Mouse (Mus musculus): Measurements from ENCODE around the gene Gpat2.
A peak's percentile ranks its signal among the peaks of the same experiment; 100 is the strongest.

The Gpat2 gene

GRCm38 (mm10) chr2:127444055-127444789 lies 19.2 kb downstream of the Gpat2 start, which contains the start of gene Fahd2a:
Gene Fahd2a (minus strand): TSS chr2:127444565.
- DNase-seq (ENCODE audit: low spot score), result peak; percentile 82

DNA sequence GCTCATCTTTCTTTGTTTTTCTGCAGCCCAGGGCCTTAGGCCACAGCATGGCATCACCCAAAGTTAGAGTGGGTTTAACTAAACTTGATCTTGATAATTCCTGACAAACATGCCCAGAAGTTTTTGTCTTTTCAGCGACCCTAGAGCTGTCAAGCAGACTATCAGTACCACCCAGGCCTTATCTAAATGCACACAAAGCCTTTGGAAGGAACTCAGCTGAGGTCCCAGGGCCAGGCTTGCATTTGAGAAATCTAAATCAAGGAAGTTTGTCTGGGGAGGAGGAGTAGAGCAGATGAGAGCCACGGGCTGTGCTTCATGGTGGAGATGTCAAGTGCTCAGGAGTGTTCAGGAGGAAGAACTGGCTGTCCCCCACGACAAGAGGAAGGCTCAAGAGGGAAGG lies 21.8 kb downstream of the Gpat2 start:
- DNase-seq (ENCODE audit: low spot score), result no peak

- no peak for DNase-seq (ENCODE audit: low spot score)
Observed at GRCm38 (mm10) chr2:127449691-127450090, 24.7 kb downstream of the Gpat2 start.

DNA sequence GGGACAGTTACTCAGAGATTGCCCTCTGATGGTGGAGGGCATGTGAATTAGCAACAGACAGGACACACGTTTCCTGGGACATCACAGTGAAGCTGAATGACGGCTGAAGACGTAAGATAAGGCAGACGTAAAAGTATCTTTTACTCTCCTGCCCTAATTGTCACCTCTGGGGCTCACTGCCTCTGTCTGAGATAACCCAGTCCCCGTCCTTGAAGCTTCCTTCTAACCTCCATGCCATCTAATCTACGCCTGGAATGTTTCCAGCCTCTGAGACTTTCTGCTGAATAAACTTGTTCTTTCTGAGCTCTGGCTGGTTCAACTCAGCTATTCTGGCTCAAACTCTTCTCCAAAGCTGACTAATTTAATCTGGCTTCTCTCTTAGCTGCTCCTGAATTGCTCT lies 26.7 kb downstream of the Gpat2 start:
- DNase-seq (ENCODE audit: low spot score), result no peak

DNA sequence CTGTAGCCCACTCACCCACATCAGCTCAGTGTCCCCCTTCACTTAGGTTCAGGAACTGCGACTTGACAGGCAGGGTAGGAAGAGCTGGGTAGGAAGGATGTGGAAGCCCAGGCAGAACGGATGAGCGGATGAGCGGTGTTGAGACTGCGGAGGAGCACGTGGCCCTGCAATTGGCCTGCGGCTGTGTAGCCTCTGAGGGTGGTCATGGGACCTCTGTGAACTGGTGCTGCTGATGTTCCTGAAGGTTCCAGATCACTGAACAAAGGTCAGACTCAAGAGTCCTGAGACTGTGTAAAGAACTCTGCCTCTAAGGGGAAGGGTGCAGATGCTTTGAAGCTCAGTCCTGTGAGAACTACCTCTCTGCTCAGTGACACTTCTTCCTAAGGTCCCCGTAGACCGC lies 28.1 kb downstream of the Gpat2 start:
- DNase-seq (ENCODE audit: low spot score), result no peak

DNA sequence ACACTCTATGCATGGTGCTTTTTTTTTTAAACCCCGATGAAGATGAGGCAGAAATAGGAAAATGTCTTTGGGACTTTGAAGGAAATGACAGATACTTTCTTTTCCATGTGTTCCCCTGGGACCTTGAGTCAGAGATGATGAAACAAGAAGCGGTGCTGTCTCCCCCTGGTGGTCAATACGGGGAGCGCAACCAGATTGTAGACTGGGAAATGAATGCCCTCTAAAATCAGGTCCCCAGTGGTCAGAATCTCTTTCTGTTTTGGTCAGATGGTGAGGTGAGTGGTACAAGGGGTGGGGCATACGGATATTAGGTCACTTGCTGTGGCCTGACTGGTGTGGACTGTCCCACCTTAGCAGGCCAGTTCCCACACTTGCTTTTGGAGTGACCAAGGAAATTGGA lies 28.8 kb downstream of the Gpat2 start:
- peak; percentile 44 for DNase-seq (ENCODE audit: low spot score)

DNA sequence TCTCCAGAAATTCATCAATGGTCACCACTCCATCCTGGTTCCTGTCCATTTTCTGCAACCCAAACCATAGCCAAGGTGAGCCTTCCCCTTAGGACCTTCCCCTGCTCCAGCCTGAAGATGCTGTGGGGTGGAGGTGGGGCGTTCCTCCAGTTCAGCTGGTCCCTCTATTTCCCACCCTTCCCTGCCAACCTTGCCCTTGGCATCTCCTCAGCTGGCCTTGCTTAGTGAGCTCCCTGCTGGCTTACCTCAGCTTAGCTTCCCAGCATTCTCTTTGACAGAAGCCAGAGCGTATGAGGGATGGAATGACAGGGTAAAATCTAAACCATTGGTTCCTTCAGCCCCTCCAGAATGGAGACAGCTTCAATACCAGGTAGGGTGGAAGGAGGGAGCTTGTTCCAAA lies 34.3 kb downstream of the Gpat2 start:
- no peak for DNase-seq (ENCODE audit: low spot score)

- DNase-seq (ENCODE audit: low spot score), result no peak
Observed at GRCm38 (mm10) chr2:127461351-127461750, 36.4 kb downstream of the Gpat2 start.

- DNase-seq (ENCODE audit: low spot score), result no peak
Observed at GRCm38 (mm10) chr2:127462314-127462713, 37.3 kb downstream of the Gpat2 start.

DNA sequence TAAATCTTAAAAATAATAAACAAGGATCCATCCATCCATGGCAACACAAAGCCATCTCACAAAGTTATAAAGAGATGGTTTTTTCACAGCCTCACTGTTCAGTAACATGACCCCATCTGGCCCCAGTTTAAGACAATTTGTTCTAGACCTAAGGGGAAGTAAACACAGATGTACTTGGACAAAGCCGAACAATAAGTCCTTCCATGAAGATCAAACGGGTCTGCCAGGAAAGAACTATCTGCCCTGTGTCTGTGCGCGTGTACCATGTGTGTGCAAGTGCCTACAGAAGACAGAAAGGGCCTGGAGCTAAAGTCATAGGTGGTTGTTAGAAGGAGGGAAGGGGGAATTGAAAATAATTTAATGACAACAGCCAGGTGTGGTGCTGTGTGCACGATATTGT lies 45.2 kb downstream of the Gpat2 start:
- DNase-seq (ENCODE audit: low spot score), result no peak

DNA sequence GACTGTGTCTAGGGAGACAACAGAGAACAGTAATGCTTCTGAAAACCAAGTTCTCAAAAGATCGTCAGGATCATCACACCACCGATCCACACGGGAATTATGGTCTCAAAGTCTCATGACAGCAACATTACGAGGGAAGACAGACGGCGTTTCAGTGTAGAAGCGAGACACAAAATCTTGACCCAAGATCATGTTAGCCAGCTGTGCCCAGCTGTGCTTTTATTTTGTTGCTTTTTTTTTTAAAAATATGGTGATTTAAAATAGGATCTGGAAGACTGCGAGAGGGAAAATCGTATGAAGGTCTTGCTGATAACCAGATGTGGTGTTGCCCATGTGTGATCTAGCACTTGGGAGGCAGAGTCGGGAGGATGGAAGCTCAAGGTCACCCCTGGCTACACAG lies 45.7 kb downstream of the Gpat2 start:
- no peak for DNase-seq (ENCODE audit: low spot score)

DNA sequence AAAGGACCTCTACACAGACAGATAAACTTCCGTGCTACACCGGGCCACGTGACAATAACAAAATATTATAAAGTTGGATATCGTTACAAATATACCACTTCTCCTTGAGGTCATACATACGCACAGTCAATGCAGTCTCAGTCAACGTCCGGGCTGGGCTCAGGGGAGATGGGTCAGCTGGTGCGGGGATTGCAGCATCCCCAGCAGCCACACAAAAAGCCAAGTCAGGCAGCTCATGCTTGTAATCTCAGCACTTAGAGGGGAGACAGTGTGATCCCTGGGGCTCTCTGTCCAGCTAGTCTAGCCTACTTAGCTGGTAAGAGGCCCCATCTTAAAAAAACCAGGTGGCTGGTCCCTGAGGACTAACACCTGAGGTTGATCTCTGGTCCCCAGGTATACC lies 46.3 kb downstream of the Gpat2 start:
- DNase-seq (ENCODE audit: low spot score), result no peak

GRCm38 (mm10) chr2:127472279-127472678 lies 47.3 kb downstream of the Gpat2 start:
- DNase-seq (ENCODE audit: low spot score), result no peak

DNA sequence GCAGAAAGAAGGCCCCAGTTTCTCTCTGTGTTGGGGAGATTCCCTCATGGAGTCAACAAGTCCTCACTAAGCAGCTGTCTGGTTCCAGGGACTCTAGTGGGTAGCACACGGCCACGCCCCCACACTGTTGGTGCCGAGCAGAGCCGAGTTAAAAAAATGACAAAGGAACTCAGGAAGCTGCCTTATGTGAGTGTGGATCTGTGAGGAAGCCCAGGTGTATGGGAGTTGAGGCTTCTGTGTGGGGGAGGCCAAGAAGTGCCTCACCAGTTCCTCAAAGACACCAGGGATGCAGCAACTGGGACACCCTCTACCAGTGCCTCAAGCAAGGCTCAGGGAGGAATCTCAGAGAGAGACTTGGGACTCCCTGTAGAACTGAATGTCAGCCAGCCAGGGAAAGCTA lies 54.2 kb downstream of the Gpat2 start:
- DNase-seq (ENCODE audit: low spot score), result no peak

DNA sequence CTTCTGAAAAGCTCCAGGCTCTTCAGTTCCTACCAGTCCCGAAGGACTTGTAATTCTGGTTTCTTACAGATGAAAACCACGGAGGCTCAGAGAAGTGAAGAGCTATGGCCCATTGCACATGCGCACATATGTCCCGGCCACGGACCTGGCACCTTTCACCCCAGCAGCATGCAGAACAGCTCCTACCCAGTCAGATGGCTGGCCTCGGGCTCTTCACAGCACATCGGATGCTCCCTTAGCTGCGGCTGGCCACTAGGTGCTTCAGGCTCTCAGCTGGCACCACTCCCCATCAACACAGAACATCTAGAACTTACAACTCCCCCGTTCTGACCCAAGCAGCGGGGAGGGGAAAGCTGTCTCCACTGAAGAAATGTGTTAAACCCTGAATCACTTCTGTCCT lies 54.8 kb downstream of the Gpat2 start:
- no peak for DNase-seq (ENCODE audit: low spot score)

DNA sequence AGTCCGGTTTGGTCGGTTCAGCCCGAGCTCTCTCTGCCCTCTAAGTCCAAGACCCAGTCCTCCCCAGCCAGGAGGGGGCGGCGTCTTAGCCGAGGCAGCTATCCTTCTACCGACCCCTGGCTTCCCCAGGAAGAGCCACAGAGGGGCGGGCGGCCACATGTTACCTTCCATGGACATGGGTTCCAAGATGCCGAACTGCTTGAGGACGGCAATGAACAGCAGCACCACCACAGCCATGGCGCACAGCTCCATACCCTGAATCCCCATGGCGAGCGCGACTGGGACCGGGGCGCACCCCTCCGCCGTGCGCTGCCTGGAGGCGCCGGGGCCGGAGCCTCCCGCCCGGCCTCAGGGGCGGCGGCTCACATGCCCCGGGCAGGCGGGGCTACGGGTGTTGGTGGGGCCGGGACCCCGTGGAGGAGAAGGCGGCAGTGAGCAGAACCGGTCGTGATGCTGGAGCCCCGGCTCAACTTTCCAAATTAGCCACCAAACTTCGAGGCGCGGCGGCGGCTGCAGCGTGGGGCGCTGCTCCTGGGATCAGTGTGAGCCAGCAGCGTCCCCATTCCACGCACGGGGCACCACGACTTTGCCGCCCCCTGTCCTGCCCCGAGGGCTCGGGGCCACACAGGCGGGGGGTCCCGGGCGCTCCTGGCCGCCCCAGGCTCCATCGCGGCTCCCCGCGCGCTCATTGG lies 57.0 kb downstream of the Gpat2 start:
- DNase-seq (ENCODE audit: low spot score), result no peak

GRCm38 (mm10) chr2:127482533-127482911 lies 57.5 kb downstream of the Gpat2 start:
- DNase-seq (ENCODE audit: low spot score), result no peak

GRCm38 (mm10) chr2:127483001-127483400 lies 58.0 kb downstream of the Gpat2 start:
- no peak for DNase-seq (ENCODE audit: low spot score)

DNA sequence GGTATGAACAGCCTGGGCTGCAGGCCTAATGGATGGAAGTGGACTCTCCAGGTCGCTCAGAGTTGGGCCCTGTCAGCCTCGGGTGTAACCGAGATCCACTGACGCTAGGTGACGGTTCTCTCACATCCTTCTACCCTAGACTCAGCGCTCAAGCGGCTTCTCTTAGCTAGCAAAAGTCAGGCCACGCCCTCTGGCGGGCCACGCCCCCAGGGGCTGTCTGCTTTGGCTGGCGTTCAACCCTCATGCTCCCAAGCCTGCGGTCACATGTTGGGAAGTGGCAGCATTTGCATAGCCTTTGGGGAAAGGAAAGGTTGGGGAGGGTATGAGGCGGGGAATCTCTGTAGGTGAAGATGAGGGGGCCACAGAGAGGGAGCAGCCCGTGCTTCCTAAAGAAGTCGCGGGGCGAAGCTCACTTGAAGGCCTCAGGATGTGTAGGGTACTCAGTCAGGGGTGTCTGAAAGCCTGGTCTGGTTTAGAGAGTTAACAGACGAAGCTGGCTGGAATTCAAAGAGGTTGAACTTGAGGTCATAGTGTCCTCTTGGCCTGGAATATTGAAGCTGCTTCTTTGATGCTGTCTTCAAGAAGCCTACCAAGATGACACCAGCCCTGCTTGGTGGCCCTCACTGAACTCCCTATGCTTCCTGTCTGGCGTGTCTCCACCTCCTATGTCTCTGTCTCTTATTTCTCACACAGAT lies 59.6 kb downstream of the Gpat2 start:
- DNase-seq (ENCODE audit: low spot score), result no peak
